Mouse (Mus musculus) embryonic facial prominence, embryonic 14.5 days (tissue): Measurements from ENCODE around the gene Anp32a. TPM values are rescaled to one million over a fixed set of nuclear protein-coding genes. Genes with fewer than 3 reads are reported as not detected.
A peak's percentile ranks its signal among the peaks of the same experiment; 100 is the strongest.

Experiments
- ATAC-seq: fragments of 200-750 bp; cut with Nextera tagmentation; 2 replicates; pipeline ENCODE4 v1.8.0; 2017; ENCODE audit warnings: low read depth, moderate number of reproducible peaks, moderate TSS enrichment
- DNase-seq: peaks from one replicate; pipeline ENCODE4 v3.0.0-alpha.2; 2015; ENCODE audit warnings: low spot score
- H3K27ac ChIP-seq: fragments of 300-500 bp; sonication (generic); replicated peaks from 2 replicates; pipeline ENCODE4 v1.5.1; 2014; ENCODE audit warnings: low read depth, mild to moderate bottlenecking, low read length, moderate library complexity
- H3K27me3 ChIP-seq: fragments of 300-500 bp; sonication (generic); replicated peaks from 2 replicates; pipeline ENCODE4 v1.6.1; 2014; ENCODE audit warnings: low read length; ENCODE audit not compliant: control insufficient read depth, insufficient read depth
- H3K36me3 ChIP-seq: fragments of 300-500 bp; sonication (generic); 2 replicates; pipeline ENCODE4 v1.6.1; 2014; ENCODE audit warnings: low read length, mixed read lengths; ENCODE audit not compliant: control insufficient read depth, insufficient read depth
- H3K4me1 ChIP-seq: fragments of 300-500 bp; sonication (generic); 2 replicates; pipeline ENCODE4 v1.6.1; 2014; ENCODE audit warnings: antibody characterized with exemption, low read length; ENCODE audit not compliant: control insufficient read depth, insufficient read depth
- H3K4me2 ChIP-seq: fragments of 300-500 bp; sonication (generic); 2 replicates; pipeline ENCODE4 v1.6.1; 2014; ENCODE audit warnings: low read depth, mild to moderate bottlenecking, low read length, moderate library complexity, mixed read lengths
- H3K4me3 ChIP-seq: fragments of 300-500 bp; sonication (generic); 2 replicates; pipeline ENCODE4 v1.5.1; 2014; ENCODE audit warnings: low read depth, mild to moderate bottlenecking, low read length
- H3K9ac ChIP-seq: fragments of 300-500 bp; sonication (generic); 2 replicates; pipeline ENCODE4 v1.6.1; 2014; ENCODE audit warnings: low read depth, mild to moderate bottlenecking, low read length, moderate library complexity, mixed read lengths
- H3K9me3 ChIP-seq: fragments of 300-500 bp; sonication (generic); 2 replicates; pipeline ENCODE4 v1.6.1; 2016; ENCODE audit warnings: low read length; ENCODE audit not compliant: control insufficient read depth
- WGBS: fragments of 180-500 bp; shearing (Covaris S2); extraction: QIAGEN DNeasy Blood & Tissue Kit; methylation state at CpG from one replicate; pipeline ENCODE4 v1.1.7; 2014; 5-methylcytosine and 5-hydroxymethylcytosine counted together
- polyA plus RNA-seq: library from polyadenylated mRNA; unstranded; fragments of >200 nt; fragmentation: Nextera tagmentation; extraction: Ambion mirVana; gene quantifications from 2 replicates; pipeline ENCODE4 v1.2.1, GENCODE M21; 2014

Anp32a gene
- polyA plus RNA-seq, 1 experiment from 2014 or later, result 107 TPM

DNA sequence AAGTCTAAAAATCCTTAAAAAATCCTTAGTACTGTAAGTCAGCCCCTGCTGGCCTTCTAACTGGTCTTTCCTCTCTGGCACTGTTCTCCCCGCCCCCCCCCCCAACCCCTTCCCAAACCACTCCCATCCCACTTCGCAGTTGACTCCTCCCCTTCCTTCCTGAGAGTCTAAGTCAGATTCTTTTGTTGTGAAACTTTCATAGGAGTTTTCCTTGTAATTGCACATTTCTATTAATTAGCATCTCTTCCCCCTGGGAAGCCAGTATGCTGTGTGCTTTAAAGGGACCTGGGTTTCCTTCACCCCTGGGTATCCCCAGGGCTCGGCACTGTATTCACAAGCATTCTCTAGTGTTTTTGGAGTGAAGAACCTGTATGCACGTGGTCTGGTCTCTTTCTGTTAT, 10.1 kb downstream of the Anp32a start:
- ATAC-seq (no peak; the same call in 1 of the 2 replicates), DNase-seq (peak; percentile 36)
- 28% methylated on average over 4 of the region's 4 CpGs for WGBS
- H3K9me3 ChIP-seq, result no peaks in the 10 kb centered on the region
- H3K4me3 ChIP-seq, result no peak overlapping the region
- no peak overlapping the region for H3K4me2 ChIP-seq
- no peak overlapping the region for H3K27ac ChIP-seq
- H3K36me3 ChIP-seq, result peaks cover 9% of the 10 kb centered on the region; the same call in 1 of the 2 replicates
- no peak overlapping the region for H3K9ac ChIP-seq
- H3K4me1 ChIP-seq, result peaks cover 18% of the 10 kb centered on the region
- H3K27me3 ChIP-seq, result no peaks in the 10 kb centered on the region

DNA sequence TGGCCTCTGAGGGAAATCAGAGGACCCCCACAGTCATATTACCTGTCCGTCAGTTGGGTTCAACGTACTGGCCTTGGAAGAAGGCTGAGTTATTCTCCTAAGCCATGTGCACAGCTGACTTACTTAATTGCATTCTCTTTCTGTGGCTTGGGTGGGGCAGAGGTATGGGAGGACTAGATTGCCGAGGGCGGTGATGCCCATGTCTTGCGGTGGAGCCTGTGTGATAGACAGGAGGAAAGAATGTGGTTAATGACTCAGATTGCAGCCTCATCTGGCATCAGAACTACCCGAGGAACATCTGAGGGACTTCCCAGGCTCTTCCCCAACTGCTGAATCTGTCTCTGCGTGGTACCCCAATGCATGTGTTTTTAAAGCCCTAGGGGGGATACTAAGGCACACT, 12.7 kb downstream of the Anp32a start:
- no peak overlapping the region for H3K9ac ChIP-seq
- ATAC-seq, result 0 out of 2 replicates have a peak, but pooled peaks have one; percentile 48
- H3K4me1 ChIP-seq, result peaks cover 15% of the 10 kb centered on the region

DNA sequence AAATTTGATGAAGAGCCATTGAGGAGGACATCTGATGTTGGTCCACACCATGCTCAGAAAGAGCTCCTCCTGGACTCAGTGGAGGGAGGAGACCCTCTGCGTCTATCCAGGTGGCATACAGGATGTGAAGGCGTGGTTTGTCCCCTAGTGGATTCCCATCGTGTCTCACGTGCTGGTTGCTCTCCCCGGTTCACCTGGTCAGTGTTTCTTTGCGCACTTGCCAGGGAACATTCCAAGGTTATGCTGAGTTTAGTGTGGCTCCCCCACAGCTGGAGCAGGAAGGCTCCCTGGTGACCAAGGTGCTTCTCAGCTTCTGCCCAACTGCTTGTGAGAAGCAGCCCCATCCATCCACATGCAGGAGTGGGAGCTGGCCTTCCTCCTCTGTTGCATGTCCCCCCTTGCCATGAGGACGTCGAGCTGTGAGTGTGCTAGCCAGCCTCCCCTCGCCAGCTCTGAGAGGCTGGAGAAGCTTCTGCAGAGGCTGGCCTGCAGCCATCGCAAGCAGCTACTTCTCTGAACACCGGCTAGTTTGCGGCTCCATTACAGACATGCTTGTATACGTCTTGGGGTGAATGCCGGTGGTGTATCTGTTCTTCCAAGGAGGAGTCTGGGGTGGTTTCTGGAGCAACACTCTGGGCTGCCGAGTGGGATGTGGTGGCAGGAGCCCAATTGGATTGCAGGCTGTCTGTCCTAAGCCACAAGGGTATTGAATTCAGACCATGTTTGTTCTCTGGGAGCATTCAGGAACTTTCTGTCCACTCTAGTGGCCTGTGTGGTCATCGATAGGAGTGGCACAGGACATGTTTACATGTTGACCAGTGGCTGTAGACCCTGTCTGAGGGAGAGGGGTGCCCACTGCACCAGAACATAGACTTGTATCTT, 14.0 kb downstream of the Anp32a start:
- 78% methylated on average over 16 of the region's 16 CpGs for WGBS
- H3K4me3 ChIP-seq, result no peak overlapping the region
- H3K27me3 ChIP-seq, result no peaks in the 10 kb centered on the region
- H3K9ac ChIP-seq, result 0 out of 2 replicates have a peak overlapping the region, but pooled peaks have one; percentile 34
- no peak overlapping the region for H3K4me2 ChIP-seq
- H3K4me1 ChIP-seq, result peaks cover 17% of the 10 kb centered on the region
- no peak for ATAC-seq
- no peaks in the 10 kb centered on the region for H3K9me3 ChIP-seq
- DNase-seq, result peak; percentile 24
- H3K36me3 ChIP-seq, result peaks cover 18% of the 10 kb centered on the region
- no peak overlapping the region for H3K27ac ChIP-seq

More for the DNA sequence above, 12.7 kb downstream of the Anp32a start:
- peak; percentile 60 for DNase-seq
- 46% methylated on average over 7 of the region's 7 CpGs for WGBS
- Histone ChIP-seq H3K36me3 (peaks cover 16% of the 10 kb centered on the region), H3K4me3 (no peak overlapping the region), H3K9me3 (no peaks in the 10 kb centered on the region), H3K27me3 (no peaks in the 10 kb centered on the region), H3K4me2 (no peak overlapping the region), H3K27ac (no peak overlapping the region)

DNA sequence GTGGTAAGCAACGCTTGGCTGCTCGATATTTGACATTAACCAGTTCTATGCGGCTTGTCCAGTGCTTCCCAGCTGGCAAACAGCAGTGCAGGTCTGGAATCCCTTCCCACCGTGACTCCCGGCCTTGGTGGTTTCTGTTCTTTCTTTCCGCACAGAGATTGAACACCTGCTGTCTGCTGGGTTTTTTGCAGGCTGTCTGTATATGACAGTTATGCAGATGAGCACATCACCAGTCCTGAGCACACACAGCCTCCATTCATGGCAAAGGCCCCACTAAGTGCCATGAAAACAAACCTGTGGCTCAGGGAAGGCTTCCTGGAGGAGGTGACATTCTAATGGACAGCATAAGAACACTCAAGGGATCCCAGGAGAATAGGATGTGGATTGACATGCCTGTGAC, 14.7 kb downstream of the Anp32a start:
- peaks cover 23% of the 10 kb centered on the region for H3K4me1 ChIP-seq
- 74% methylated on average over 6 of the region's 6 CpGs for WGBS
- peaks cover 18% of the 10 kb centered on the region for H3K36me3 ChIP-seq

DNA sequence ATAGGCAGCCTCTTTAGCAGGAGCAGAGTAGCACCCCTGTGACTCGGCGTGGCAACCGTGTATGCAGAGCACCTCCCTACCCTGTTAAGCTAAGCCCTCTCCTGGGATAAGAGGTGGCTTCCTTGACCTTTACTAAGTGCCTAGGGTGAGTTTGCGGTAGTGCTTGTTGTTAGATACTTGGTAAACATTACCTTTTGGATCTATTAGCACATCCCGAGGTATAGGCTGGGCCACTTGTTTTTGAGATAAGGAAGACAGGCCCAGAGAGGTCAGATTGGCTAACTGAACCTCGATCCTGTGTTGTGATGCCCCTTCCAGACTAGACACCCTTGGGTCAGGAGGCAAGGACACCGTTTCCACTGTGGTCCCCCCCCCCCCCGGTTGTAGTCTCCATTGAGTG, 16.5 kb downstream of the Anp32a start:
- 79% methylated on average over 8 of the region's 8 CpGs for WGBS
- Histone ChIP-seq H3K4me2 (no peak overlapping the region), H3K4me1 (peaks cover 21% of the 10 kb centered on the region), H3K9ac (no peak overlapping the region), H3K9me3 (no peaks in the 10 kb centered on the region), H3K27ac (no peak overlapping the region), H3K27me3 (no peaks in the 10 kb centered on the region), H3K36me3 (peaks cover 18% of the 10 kb centered on the region), H3K4me3 (no peak overlapping the region)
- DNase-seq (no peak), ATAC-seq (no peak)

More for the DNA sequence above, 14.7 kb downstream of the Anp32a start:
- H3K4me2 ChIP-seq, result no peak overlapping the region
- H3K4me3 ChIP-seq, result no peak overlapping the region
- no peak for ATAC-seq
- H3K27me3 ChIP-seq, result no peaks in the 10 kb centered on the region
- H3K9me3 ChIP-seq, result no peaks in the 10 kb centered on the region
- DNase-seq, result no peak
- no peak overlapping the region for H3K27ac ChIP-seq
- H3K9ac ChIP-seq, result no peak overlapping the region

DNA sequence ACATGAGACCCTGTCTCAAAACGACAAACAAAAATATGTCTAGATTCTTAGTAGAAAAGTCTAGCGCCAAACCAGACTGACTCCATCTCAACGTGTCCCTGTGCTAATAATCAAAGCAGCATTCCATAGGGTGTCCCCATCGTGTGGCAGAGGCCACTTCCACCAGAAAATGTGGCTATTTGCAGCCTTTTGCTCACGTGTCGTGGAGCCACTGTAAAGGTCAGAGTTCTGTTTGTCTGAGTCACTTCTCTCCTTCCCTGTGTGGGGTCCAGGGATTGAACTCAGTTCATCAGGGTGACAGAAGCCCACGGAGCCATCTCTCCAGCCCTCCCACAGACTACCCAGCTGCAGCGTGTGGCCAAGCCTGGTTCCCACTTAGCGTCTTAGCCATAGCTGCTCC, 17.8 kb downstream of the Anp32a start:
- H3K4me1 ChIP-seq, result peaks cover 28% of the 10 kb centered on the region
- H3K27ac ChIP-seq, result no peak overlapping the region
- H3K9me3 ChIP-seq, result no peaks in the 10 kb centered on the region
- ATAC-seq (no peak), DNase-seq (no peak)
- H3K36me3 ChIP-seq, result peaks cover 14% of the 10 kb centered on the region
- WGBS, result 84% methylated on average over 9 of the region's 9 CpGs
- H3K27me3 ChIP-seq, result no peaks in the 10 kb centered on the region
- no peak overlapping the region for H3K4me3 ChIP-seq
- H3K4me2 ChIP-seq, result no peak overlapping the region
- H3K9ac ChIP-seq, result no peak overlapping the region

DNA sequence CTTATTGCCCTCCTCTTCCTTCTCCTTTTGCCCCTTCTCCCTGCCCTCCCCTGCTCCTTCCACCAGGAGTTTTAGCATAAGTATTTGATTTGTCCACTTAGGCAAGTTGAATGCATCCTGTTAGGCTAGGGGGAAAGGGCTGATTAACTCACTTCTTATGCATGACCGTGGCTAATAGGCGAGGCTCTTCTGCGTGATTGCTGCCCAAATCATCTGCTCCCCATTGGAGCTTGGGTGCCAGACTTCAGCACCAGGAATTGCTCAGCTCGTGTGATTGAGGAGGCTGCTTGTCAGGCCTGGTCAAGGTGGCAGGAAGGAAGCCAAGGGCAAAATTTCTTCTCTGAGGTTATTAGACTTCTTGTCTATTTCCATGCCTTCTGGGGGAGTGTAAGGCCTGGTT, 19.8 kb downstream of the Anp32a start:
- DNase-seq (peak; percentile 29), ATAC-seq (no peak)
- peaks cover 12% of the 10 kb centered on the region for H3K36me3 ChIP-seq
- no peak overlapping the region for H3K4me3 ChIP-seq
- 22% methylated on average over 4 of the region's 4 CpGs for WGBS
- H3K9me3 ChIP-seq, result no peaks in the 10 kb centered on the region
- peaks cover 44% of the 10 kb centered on the region for H3K4me1 ChIP-seq
- H3K27me3 ChIP-seq, result no peaks in the 10 kb centered on the region
- H3K27ac ChIP-seq, result 0 out of 2 replicates have a peak overlapping the region, but pooled peaks have one; percentile 25
- no peak overlapping the region for H3K9ac ChIP-seq
- H3K4me2 ChIP-seq, result no peak overlapping the region

DNA sequence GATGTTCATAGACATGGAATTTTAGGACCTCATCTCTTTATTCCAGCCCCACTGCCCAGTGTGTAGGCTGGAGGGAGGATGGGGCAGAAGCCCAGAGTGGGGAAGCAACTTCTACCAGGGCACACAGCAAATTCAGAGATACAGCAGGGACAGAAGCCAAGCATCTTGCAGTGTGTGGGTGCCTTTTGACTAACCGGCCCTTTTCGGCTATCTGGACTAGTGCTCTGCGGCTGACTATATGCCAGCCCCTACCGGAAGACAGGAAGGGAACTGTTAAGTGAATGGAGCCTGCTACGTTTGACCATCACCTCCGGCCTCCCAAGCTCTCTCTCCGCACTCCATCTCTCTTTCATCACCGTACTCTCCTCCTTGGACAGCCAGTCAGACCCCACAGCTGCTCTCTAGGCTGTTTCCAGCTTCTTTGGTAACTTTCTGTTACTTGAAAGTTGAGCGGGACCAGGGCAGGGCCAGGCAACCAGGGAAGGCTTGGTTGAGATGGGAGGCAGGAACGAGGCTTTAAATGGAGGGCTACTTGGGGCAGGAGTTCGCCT, 21.8 kb downstream of the Anp32a start:
- H3K27ac ChIP-seq, result peak overlapping the region; percentile 64; the same call in 1 of the 2 replicates
- H3K4me3 ChIP-seq, result peak overlapping the region; percentile 31; the same call in 1 of the 2 replicates
- H3K4me2 ChIP-seq, result peak overlapping the region; percentile 60
- H3K36me3 ChIP-seq, result peaks cover 7% of the 10 kb centered on the region
- ATAC-seq, result no peak
- H3K9ac ChIP-seq, result peak overlapping the region; percentile 61
- WGBS, result 38% methylated on average over 11 of the region's 11 CpGs
- DNase-seq, result no peak
- H3K9me3 ChIP-seq, result no peaks in the 10 kb centered on the region
- peaks cover 59% of the 10 kb centered on the region for H3K4me1 ChIP-seq
- H3K27me3 ChIP-seq, result no peaks in the 10 kb centered on the region
